16 mouse cellular contexts compared by ENCODE assay signal in genomic region chr1:160850674-160851073, GRCm38 (mm10).
"Had no signal": no experiment of that assay in that cellular context is flagged by ENCODE, and none has a peak within 500 bp of the region (broad histone marks: within the 10 kb centered on the region; RNA-seq: fewer than 3 reads in every experiment).

No protein-coding gene starts in this region.

- H3K9ac ChIP-seq: limb, embryonic 13.5 days; lung, embryonic 14.5 days had no signal

- H3K36me3 ChIP-seq: limb, embryonic 10.5 days; limb, embryonic 13.5 days had no signal

- H3K4me3 ChIP-seq: layer of hippocampus, adult 2 months; limb, embryonic 10.5 days; limb, embryonic 13.5 days; megakaryocyte, embryonic 14.5 days had no signal

- H3K4me1 ChIP-seq: limb, embryonic 10.5 days; limb, embryonic 13.5 days had no signal

- DNase-seq: kidney, adult 2 months; kidney, postnatal 25 days; layer of hippocampus, adult 9-11 months; lung, embryonic 14.5 days; midbrain, embryonic 14.5 days; thymus, adult 2 months; thymus, postnatal 25 days had no signal

- H3K27me3 ChIP-seq: limb, embryonic 13.5 days had no signal

- H3K9me3 ChIP-seq: limb, embryonic 10.5 days; limb, embryonic 13.5 days; megakaryocyte, embryonic 14.5 days had no signal

- H3K4me2 ChIP-seq: limb, embryonic 13.5 days; lung, embryonic 14.5 days; midbrain, embryonic 11.5 days had no signal

- H3K27ac ChIP-seq: kidney, postnatal 0 days; layer of hippocampus, adult 2 months; limb, embryonic 10.5 days; limb, embryonic 13.5 days; macrophage; stomach, postnatal 0 days had no signal

- ATAC-seq: lung, postnatal 0 days had no signal
